Mouse (Mus musculus) lung, postnatal 25 days (tissue): Measurements from ENCODE around the gene Mif.

ENCODE experiments used
- DNase-seq: peaks from one replicate; pipeline ENCODE4 v3.0.0; 2022; ENCODE audit warnings: low spot score

Gene Mif

GRCm38 (mm10) chr10:75835761-75836531, 24.1 kb downstream of the Mif start:
- peak; percentile 64 for DNase-seq

- peak; percentile 58 for DNase-seq
These were observed 24.7 kb downstream of the Mif start for GRCm38 (mm10) chr10:75835307-75835706.

GRCm38 (mm10) chr10:75834721-75835120, 25.3 kb downstream of the Mif start:
- DNase-seq = no peak

- peak; percentile 75 for DNase-seq
These were observed 25.8 kb downstream of the Mif start for GRCm38 (mm10) chr10:75834250-75834649.

GRCm38 (mm10) chr10:75833456-75834080, 26.5 kb downstream of the Mif start:
- peak; percentile 43 for DNase-seq

GRCm38 (mm10) chr10:75832272-75832895, 27.7 kb downstream of the Mif start:
- peak; percentile 87 for DNase-seq

GRCm38 (mm10) chr10:75830275-75830670, 29.8 kb downstream of the Mif start:
- no peak for DNase-seq

GRCm38 (mm10) chr10:75829529-75830274, 30.3 kb downstream of the Mif start:
- DNase-seq = no peak

- peak; percentile 41 for DNase-seq
These were observed 31.5 kb downstream of the Mif start for GRCm38 (mm10) chr10:75828500-75828931.

- DNase-seq = peak; percentile 38
These were observed 32.2 kb downstream of the Mif start for GRCm38 (mm10) chr10:75827668-75828360.

- no peak for DNase-seq
These were observed 35.5 kb downstream of the Mif start for GRCm38 (mm10) chr10:75824530-75824929.

- DNase-seq = no peak
These were observed 36.3 kb downstream of the Mif start for GRCm38 (mm10) chr10:75823782-75824181.

- no peak for DNase-seq
These were observed 37.6 kb downstream of the Mif start, which contains the start of gene Gstt4 for GRCm38 (mm10) chr10:75822443-75822842. Gstt4 (minus strand) TSS chr10:75822543.

- DNase-seq = no peak
These were observed 40.2 kb downstream of the Mif start for GRCm38 (mm10) chr10:75819882-75820281.

- DNase-seq = no peak
These were observed 41.4 kb downstream of the Mif start for GRCm38 (mm10) chr10:75818641-75819040.
